Mouse (Mus musculus) limb, embryonic 15.5 days (tissue): ENCODE data around the gene Adssl1. TPM values are rescaled to one million over a fixed set of nuclear protein-coding genes. Genes with fewer than 3 reads are reported as not detected.

Source experiments
- ATAC-seq: fragments of 200-750 bp; cut with Nextera tagmentation; 2 replicates; pipeline ENCODE4 v1.8.0; 2017; ENCODE audit warnings: low read depth, moderate TSS enrichment; ENCODE audit not compliant: insufficient number of reproducible peaks, low FRiP score, low TSS enrichment
- H3K27ac ChIP-seq: fragments of 300-500 bp; sonication (generic); 2 replicates; pipeline ENCODE4 v1.5.1; 2015; ENCODE audit warnings: moderate library complexity, mild to moderate bottlenecking, inconsistent platforms
- H3K27me3 ChIP-seq: fragments of 300-500 bp; sonication (generic); 2 replicates; pipeline ENCODE4 v1.6.1; 2015; ENCODE audit warnings: inconsistent platforms
- H3K36me3 ChIP-seq: fragments of 300-500 bp; sonication (generic); 2 replicates; pipeline ENCODE4 v1.6.1; 2015; ENCODE audit warnings: inconsistent platforms
- H3K4me1 ChIP-seq: fragments of 300-500 bp; sonication (generic); 2 replicates; pipeline ENCODE4 v1.6.1; 2015; ENCODE audit warnings: inconsistent platforms
- H3K4me2 ChIP-seq: fragments of 300-500 bp; sonication (generic); 2 replicates; pipeline ENCODE4 v1.6.1; 2015; ENCODE audit warnings: mild to moderate bottlenecking, inconsistent platforms
- H3K4me3 ChIP-seq: fragments of 300-500 bp; sonication (generic); 2 replicates; pipeline ENCODE4 v1.5.1; 2015; ENCODE audit warnings: mild to moderate bottlenecking, inconsistent platforms
- H3K9ac ChIP-seq: fragments of 300-500 bp; sonication (generic); 2 replicates; pipeline ENCODE4 v1.6.1; 2015; ENCODE audit warnings: inconsistent platforms
- H3K9me3 ChIP-seq: fragments of 300-500 bp; sonication (generic); 2 replicates; pipeline ENCODE4 v1.6.1; 2016; ENCODE audit warnings: inconsistent platforms
- WGBS: fragments of 180-500 bp; shearing (Covaris S2); methylation state at CpG from one replicate; pipeline ENCODE4 v1.1.7; 2015; 5-methylcytosine and 5-hydroxymethylcytosine counted together
- polyA plus RNA-seq: library from polyadenylated mRNA; unstranded; fragments of >200 nt; fragmentation: Nextera tagmentation; extraction: Ambion mirVana; gene quantifications from 2 replicates; pipeline ENCODE4 v1.2.1, GENCODE M21; 2015

The Adssl1 gene
- polyA plus RNA-seq, 1 experiment from 2014 or later = 11.6 TPM

DNA sequence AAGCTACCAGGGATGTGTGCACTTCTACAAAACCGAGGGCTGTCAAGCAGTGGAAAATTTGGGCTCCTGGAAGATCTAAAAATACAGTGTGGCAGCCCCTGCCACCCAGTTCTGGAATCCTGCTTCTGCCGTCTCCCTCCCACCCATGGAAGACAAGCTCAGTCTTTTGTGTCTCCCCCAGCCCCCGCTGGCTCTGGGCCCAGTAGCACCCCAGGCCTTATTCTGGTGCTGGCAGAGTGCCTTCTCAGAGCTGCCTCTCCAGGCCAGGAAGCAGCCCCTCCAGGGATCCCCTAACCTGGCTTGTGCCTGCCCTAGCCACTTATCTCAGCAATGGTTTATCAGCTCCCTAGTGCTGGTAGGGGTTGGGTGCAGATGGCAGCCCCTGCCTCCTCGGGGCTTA lies 24.9 kb upstream of the Adssl1 start:
- peak overlapping the region; percentile 64 for H3K27ac ChIP-seq
- H3K4me2 ChIP-seq = no peak overlapping the region
- H3K9ac ChIP-seq = no peak overlapping the region
- no peak overlapping the region for H3K4me3 ChIP-seq
- H3K4me1 ChIP-seq = peaks cover 66% of the 10 kb centered on the region
- H3K27me3 ChIP-seq = no peaks in the 10 kb centered on the region
- no peaks in the 10 kb centered on the region for H3K9me3 ChIP-seq
- 35% methylated on average over 4 of the region's 4 CpGs for WGBS
- H3K36me3 ChIP-seq = peaks cover under 1% of the 10 kb centered on the region; the same call in 1 of the 2 replicates
- ATAC-seq = no peak

- peaks cover 59% of the 10 kb centered on the region for H3K4me1 ChIP-seq
- peak overlapping the region; percentile 64 for H3K27ac ChIP-seq
- H3K4me3 ChIP-seq = no peak overlapping the region
- 61% methylated on average over 4 of the region's 4 CpGs for WGBS
- H3K27me3 ChIP-seq = no peaks in the 10 kb centered on the region
- H3K9ac ChIP-seq = no peak overlapping the region
- H3K36me3 ChIP-seq = peaks cover 7% of the 10 kb centered on the region
- H3K9me3 ChIP-seq = no peaks in the 10 kb centered on the region
- H3K4me2 ChIP-seq = no peak overlapping the region
- no peak for ATAC-seq
Measured at GRCm38 (mm10) chr12:112595626-112596025, 24.2 kb upstream of the Adssl1 start.

DNA sequence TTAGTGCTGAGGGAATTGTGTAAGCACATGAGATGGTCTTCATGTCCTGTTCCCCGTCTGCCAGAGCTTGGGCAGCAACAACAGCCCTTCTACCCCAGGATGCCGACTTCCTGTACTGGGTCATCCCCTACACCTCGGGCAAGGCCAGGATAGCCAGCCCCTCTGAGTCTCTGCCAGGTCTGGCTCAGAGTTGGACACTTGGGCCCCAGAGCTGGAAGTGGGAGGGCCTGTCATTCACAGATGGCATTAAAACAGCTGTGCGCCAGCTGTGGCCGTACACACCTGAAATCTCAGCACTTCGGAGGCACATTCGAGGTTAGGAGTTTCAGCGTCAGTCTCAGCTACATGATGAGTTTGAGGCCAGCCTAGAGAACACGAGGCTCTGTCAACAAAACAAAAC lies 23.4 kb upstream of the Adssl1 start:
- no peak overlapping the region for H3K4me2 ChIP-seq
- ATAC-seq = no peak
- H3K27me3 ChIP-seq = no peaks in the 10 kb centered on the region
- H3K4me1 ChIP-seq = peaks cover 57% of the 10 kb centered on the region
- H3K36me3 ChIP-seq = peaks cover 14% of the 10 kb centered on the region
- H3K9me3 ChIP-seq = no peaks in the 10 kb centered on the region
- no peak overlapping the region for H3K27ac ChIP-seq
- no peak overlapping the region for H3K9ac ChIP-seq
- WGBS = 39% methylated on average over 9 of the region's 9 CpGs
- H3K4me3 ChIP-seq = no peak overlapping the region

- peaks cover 17% of the 10 kb centered on the region for H3K36me3 ChIP-seq
- no peak overlapping the region for H3K4me3 ChIP-seq
- no peaks in the 10 kb centered on the region for H3K27me3 ChIP-seq
- ATAC-seq = no peak
- 70% methylated on average over 14 of the region's 14 CpGs for WGBS
- H3K9me3 ChIP-seq = no peaks in the 10 kb centered on the region
- H3K9ac ChIP-seq = no peak overlapping the region
- H3K27ac ChIP-seq = no peak overlapping the region
- H3K4me1 ChIP-seq = peaks cover 57% of the 10 kb centered on the region
- H3K4me2 ChIP-seq = no peak overlapping the region
Measured at GRCm38 (mm10) chr12:112596891-112597500, 22.8 kb upstream of the Adssl1 start.

DNA sequence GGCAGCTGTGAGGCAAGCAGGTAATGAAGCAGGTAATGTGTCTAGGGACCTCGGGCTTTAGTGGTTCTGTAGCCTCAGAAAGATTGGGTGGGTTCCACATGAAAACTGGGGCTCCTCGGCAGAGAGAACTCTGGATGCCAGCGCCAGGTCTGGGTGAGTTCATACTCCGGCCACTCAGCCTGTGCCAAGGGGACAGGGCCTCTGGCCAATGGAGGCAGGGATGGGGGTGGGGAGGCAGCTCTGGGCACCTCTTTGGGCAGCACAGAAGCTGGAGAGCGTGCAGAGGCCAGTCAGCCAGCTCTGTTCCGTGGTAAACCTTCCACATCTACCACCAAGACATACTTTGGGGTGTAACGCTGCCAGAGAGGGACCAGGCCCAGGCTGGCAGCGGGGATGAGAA lies 22.2 kb upstream of the Adssl1 start:
- peaks cover 23% of the 10 kb centered on the region for H3K36me3 ChIP-seq
- no peak for ATAC-seq
- peaks cover 57% of the 10 kb centered on the region for H3K4me1 ChIP-seq
- no peaks in the 10 kb centered on the region for H3K9me3 ChIP-seq
- no peak overlapping the region for H3K4me3 ChIP-seq
- H3K27me3 ChIP-seq = no peaks in the 10 kb centered on the region
- no peak overlapping the region for H3K27ac ChIP-seq
- WGBS = 88% methylated on average over 8 of the region's 8 CpGs
- no peak overlapping the region for H3K4me2 ChIP-seq
- no peak overlapping the region for H3K9ac ChIP-seq

GRCm38 (mm10) chr12:112599198-112599597 lies 20.6 kb upstream of the Adssl1 start:
- H3K9me3 ChIP-seq = no peaks in the 10 kb centered on the region
- H3K4me3 ChIP-seq = no peak overlapping the region
- no peaks in the 10 kb centered on the region for H3K27me3 ChIP-seq
- H3K27ac ChIP-seq = no peak overlapping the region
- H3K4me1 ChIP-seq = peaks cover 43% of the 10 kb centered on the region
- no peak for ATAC-seq
- 45% methylated on average over 4 of the region's 4 CpGs for WGBS
- no peak overlapping the region for H3K9ac ChIP-seq
- peaks cover 34% of the 10 kb centered on the region for H3K36me3 ChIP-seq
- no peak overlapping the region for H3K4me2 ChIP-seq

- Histone ChIP-seq H3K9me3 (no peaks in the 10 kb centered on the region), H3K27me3 (no peaks in the 10 kb centered on the region), H3K4me3 (no peak overlapping the region), H3K4me1 (peaks cover 37% of the 10 kb centered on the region), H3K9ac (no peak overlapping the region), H3K4me2 (no peak overlapping the region), H3K36me3 (peaks cover 34% of the 10 kb centered on the region), H3K27ac (no peak overlapping the region)
- no peak for ATAC-seq
- 83% methylated on average over 30 of the region's 30 CpGs for WGBS
Measured at GRCm38 (mm10) chr12:112599942-112600611, 19.8 kb upstream of the Adssl1 start.

- H3K9me3 ChIP-seq = no peaks in the 10 kb centered on the region
- H3K9ac ChIP-seq = no peak overlapping the region
- H3K4me2 ChIP-seq = no peak overlapping the region
- H3K36me3 ChIP-seq = peaks cover 52% of the 10 kb centered on the region
- no peak overlapping the region for H3K4me3 ChIP-seq
- peaks cover 11% of the 10 kb centered on the region for H3K4me1 ChIP-seq
- H3K27me3 ChIP-seq = no peaks in the 10 kb centered on the region
- 84% methylated on average over 5 of the region's 5 CpGs for WGBS
- no peak overlapping the region for H3K27ac ChIP-seq
- ATAC-seq = no peak
Measured at GRCm38 (mm10) chr12:112604022-112604421, 15.8 kb upstream of the Adssl1 start.

DNA sequence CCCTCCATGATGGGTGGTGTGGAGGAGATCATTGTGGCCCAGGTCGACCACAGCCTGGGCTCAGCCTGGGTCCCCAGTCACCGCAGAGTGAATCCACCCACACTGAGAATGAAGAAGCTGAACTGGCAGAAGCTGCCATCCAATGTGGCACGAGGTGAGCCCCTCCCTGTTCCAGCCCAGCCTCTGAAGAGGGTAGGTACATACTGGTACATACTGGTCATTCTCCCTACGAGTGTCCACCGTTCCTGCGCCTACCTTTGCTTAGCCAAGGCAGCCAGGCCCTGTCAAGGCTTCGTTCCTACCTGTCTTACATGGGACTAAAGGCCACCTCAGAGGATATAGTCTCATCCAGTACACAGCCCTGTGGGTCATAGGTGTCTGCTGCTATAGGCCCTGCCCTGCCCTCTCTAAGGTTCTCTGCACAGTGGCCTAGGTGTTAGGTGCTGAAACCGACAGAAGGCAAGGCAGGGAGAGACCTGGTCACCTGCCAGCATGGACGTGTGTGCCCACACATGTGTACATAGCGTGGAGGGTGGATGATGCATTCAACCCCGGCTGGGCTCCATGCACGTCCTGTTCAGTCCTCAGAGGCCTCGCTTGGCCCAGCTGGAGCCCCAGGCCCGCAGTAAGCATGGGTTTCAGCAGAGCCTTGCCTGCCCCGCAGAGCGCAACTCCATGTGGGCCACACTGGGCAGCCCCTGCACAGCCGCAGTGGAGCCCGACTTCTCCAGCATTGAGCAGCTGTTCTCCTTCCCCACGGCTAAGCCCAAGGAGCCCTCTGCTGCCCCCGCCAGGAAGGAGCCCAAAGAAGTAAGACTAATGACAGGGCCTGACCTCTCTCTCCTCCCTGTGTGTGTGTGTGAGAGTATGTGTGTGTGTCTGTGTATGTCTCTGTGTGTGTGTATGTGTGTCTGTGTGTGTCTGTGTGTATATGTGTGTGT lies 14.9 kb upstream of the Adssl1 start:
- no peak for ATAC-seq
- Histone ChIP-seq H3K27ac (no peak overlapping the region), H3K4me1 (peaks cover 9% of the 10 kb centered on the region), H3K9ac (no peak overlapping the region), H3K4me3 (no peak overlapping the region), H3K9me3 (no peaks in the 10 kb centered on the region), H3K4me2 (no peak overlapping the region), H3K27me3 (no peaks in the 10 kb centered on the region), H3K36me3 (peaks cover 60% of the 10 kb centered on the region)
- WGBS = 66% methylated on average over 20 of the region's 20 CpGs

GRCm38 (mm10) chr12:112605766-112606165 lies 14.1 kb upstream of the Adssl1 start:
- no peak overlapping the region for H3K27ac ChIP-seq
- ATAC-seq = no peak
- no peaks in the 10 kb centered on the region for H3K9me3 ChIP-seq
- 48% methylated on average over 6 of the region's 6 CpGs for WGBS
- H3K36me3 ChIP-seq = peaks cover 56% of the 10 kb centered on the region
- H3K4me1 ChIP-seq = peaks cover 9% of the 10 kb centered on the region
- H3K9ac ChIP-seq = no peak overlapping the region
- H3K4me2 ChIP-seq = no peak overlapping the region
- H3K4me3 ChIP-seq = no peak overlapping the region
- H3K27me3 ChIP-seq = no peaks in the 10 kb centered on the region

GRCm38 (mm10) chr12:112606998-112607397 lies 12.8 kb upstream of the Adssl1 start:
- H3K4me2 ChIP-seq = no peak overlapping the region
- no peaks in the 10 kb centered on the region for H3K27me3 ChIP-seq
- 65% methylated on average over 6 of the region's 6 CpGs for WGBS
- no peak for ATAC-seq
- no peak overlapping the region for H3K4me3 ChIP-seq
- H3K27ac ChIP-seq = no peak overlapping the region
- no peaks in the 10 kb centered on the region for H3K9me3 ChIP-seq
- no peak overlapping the region for H3K9ac ChIP-seq
- peaks cover 59% of the 10 kb centered on the region for H3K36me3 ChIP-seq
- peaks cover 9% of the 10 kb centered on the region for H3K4me1 ChIP-seq

DNA sequence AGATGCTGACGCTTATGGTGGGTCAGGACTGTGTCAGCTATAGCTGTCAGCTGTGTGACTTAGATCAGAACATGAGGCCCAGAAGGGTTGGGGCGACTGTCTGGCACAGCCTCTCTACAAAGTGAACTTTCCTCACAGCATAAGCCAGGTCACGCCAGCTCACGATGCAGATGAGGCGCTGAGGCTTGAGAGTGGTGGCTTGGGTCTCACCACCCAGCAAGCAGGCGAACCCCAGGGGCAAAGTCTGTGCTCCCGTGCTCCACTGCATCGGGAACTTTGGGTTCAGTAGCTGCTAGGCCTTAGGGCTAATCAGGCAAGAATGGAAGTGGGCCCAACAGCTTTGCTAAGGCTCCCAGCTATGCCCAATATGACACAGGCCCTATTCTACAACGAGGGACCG lies 10.8 kb upstream of the Adssl1 start:
- Histone ChIP-seq H3K4me2 (no peak overlapping the region), H3K27ac (no peak overlapping the region), H3K27me3 (no peaks in the 10 kb centered on the region), H3K4me1 (peaks cover 9% of the 10 kb centered on the region), H3K9ac (no peak overlapping the region), H3K4me3 (no peak overlapping the region), H3K36me3 (peaks cover 55% of the 10 kb centered on the region), H3K9me3 (no peaks in the 10 kb centered on the region)
- WGBS = 93% methylated on average over 10 of the region's 10 CpGs
- no peak for ATAC-seq
